Mouse (Mus musculus): ENCODE data around the gene Cyb5rl. TPM values are rescaled to one million over a fixed set of nuclear protein-coding genes. Genes with fewer than 3 reads are reported as not detected.

Gene Cyb5rl
- polyA plus RNA-seq, 1 experiment from 2014 or later: 3.9 TPM

Other genes with a start within 250 kb of the Cyb5rl start
- 98.6 and 118 TPM in 2 replicates for gene Ssbp3, start 156.3 kb upstream of the Cyb5rl start, polyA plus RNA-seq (2016; fragmentation: Nextera tagmentation; extraction: Ambion mirVana)
- gene Mrpl37, start 120 bp upstream of the Cyb5rl start, polyA plus RNA-seq (2016; fragmentation: Nextera tagmentation; extraction: Ambion mirVana): 77.0 and 79.9 TPM in 2 replicates
- not detected in 2 replicates for gene Cdcp2, start 29.9 kb downstream of the Cyb5rl start, polyA plus RNA-seq (2016; fragmentation: Nextera tagmentation; extraction: Ambion mirVana)
- gene Tmem59, start 111.4 kb downstream of the Cyb5rl start, polyA plus RNA-seq (2016; fragmentation: Nextera tagmentation; extraction: Ambion mirVana): 159 and 165 TPM in 2 replicates
- 11.8 and 13.8 TPM in 2 replicates for gene Tceanc2, start 112.1 kb downstream of the Cyb5rl start, polyA plus RNA-seq (2016; fragmentation: Nextera tagmentation; extraction: Ambion mirVana)
- gene Ldlrad1, start 142.2 kb downstream of the Cyb5rl start, polyA plus RNA-seq (2016; fragmentation: Nextera tagmentation; extraction: Ambion mirVana): not detected in 2 replicates
- gene Lrrc42, start 186.5 kb downstream of the Cyb5rl start, polyA plus RNA-seq (2016; fragmentation: Nextera tagmentation; extraction: Ambion mirVana): 19.7 and 21.7 TPM in 2 replicates
- gene Hspb11, start 186.6 kb downstream of the Cyb5rl start, polyA plus RNA-seq (2016; fragmentation: Nextera tagmentation; extraction: Ambion mirVana): 9.2 and 10.4 TPM in 2 replicates
- not detected in 2 replicates for gene Dio1, start 240.2 kb downstream of the Cyb5rl start, polyA plus RNA-seq (2016; fragmentation: Nextera tagmentation; extraction: Ambion mirVana)
- 28.4 and 30.0 TPM in 2 replicates for gene Yipf1, start 247.4 kb downstream of the Cyb5rl start, polyA plus RNA-seq (2016; fragmentation: Nextera tagmentation; extraction: Ambion mirVana)